Mouse (Mus musculus): Measurements from ENCODE around the gene Afmid.

GRCm38 (mm10) chr11:117886000-117886399 is 60.3 kb downstream of the Afmid start:
- TF ChIP-seq CTCF (IDR thresholded peaks at IDR 0.05; ENCODE audit: extremely low read depth, insufficient read depth, low read length) (no peak), POLR2A (IDR thresholded peaks at IDR 0.05; ENCODE audit: extremely low read depth, insufficient read depth, low read length) (no peak)
